Mouse (Mus musculus) hematopoietic stem cell, adult 5-6 weeks (primary cell): Measurements from ENCODE around the gene Crnn. TPM values are rescaled to one million over a fixed set of nuclear protein-coding genes. Genes with fewer than 3 reads are reported as not detected.

ENCODE experiments used
- ATAC-seq, 2 experiments: fragments of 125-278 bp in 1 of 2; replicated peaks in 1 of 2; 2 replicates each; pipeline ENCODE4 v1.8.0; 2016 to 2017; ENCODE audit warnings: inconsistent platforms in 2 of 2, mild to moderate bottlenecking in 2 of 2, moderate number of reproducible peaks in 2 of 2, low read depth in 1 of 2, moderate TSS enrichment in 1 of 2; ENCODE audit not compliant: low FRiP score in 2 of 2, poor library complexity in 2 of 2, severe bottlenecking in 2 of 2, insufficient read depth in 1 of 2, low TSS enrichment in 1 of 2
- total RNA-seq: library from RNA; stranded (forward); fragments of 172-1452, 232-1000 nt; gene quantifications from 2 replicates; pipeline ENCODE4 v1.2.3, GENCODE M21; 2017

Gene Crnn
- not detected in 2 replicates for total RNA-seq

DNA sequence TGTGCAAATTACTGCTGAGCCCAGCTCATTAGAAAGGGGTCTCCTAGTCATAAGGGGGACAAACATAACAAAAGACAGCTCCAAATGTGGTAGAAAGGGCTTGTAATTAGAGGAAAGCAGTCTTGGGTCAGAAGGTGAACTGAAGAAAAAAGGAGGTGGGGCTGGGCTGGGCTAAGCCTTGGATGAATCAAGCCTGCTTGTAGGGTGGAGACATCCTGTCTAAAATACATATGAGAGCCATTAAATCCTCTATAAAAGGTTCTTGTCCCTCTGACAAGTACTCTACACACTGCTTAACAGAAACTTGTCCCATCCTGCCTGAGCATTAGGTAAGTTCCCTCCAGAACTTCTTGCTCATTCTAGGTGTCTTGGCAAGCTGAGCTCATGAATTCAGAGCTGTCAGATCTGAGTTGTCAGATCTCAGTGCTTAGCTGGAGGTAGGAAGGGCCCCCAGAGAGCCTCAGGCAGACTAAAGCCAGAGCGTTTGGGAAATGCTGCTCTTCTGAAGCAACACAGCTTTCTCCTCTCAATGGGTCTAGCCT, at the start of gene Crnn:
Gene Crnn (plus strand): TSS at position 278 of the 542 bp plus-strand sequence.
- ATAC-seq = no peak

DNA sequence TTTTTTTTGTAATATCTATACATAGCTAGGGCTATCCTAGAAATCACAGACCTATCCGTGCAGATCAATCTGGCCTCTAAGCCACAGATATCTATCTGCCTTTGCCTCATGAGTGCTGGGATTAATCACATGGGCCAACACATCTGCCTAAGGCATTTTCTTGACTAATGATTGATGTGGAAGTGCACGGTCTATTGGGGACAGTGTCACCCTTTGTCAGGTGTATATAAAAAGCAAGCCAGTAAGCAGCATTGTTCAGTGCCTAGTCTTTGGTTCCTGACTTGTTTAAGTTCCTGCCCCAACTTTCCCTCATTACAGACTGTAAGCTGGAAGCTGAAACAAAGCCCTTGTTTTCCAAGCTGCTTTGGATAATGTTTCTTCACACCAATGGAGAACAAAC, 48.1 kb upstream of the Crnn start:
- ATAC-seq = no peak

DNA sequence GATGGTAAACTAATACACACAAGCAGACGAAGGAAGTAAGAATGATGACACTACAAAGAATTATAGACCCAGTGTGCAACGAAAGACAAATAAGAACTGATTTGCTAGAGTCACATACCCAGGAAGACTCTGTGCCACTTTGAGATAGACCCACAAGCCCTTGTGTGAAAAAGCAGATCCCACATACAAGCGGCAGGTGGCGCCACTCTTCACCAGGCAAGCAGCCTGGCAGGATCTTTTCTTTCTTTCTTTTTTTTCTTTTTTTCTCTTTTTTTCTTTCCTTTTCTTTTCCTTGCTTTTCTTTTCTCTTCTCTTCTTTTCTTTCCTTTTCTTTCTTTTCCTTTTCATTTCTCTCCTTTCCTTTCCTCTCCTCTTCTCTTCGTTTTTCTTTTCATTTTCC, 32.9 kb upstream of the Crnn start:
- ATAC-seq = no peak; a peak in 1 of 4 replicates

DNA sequence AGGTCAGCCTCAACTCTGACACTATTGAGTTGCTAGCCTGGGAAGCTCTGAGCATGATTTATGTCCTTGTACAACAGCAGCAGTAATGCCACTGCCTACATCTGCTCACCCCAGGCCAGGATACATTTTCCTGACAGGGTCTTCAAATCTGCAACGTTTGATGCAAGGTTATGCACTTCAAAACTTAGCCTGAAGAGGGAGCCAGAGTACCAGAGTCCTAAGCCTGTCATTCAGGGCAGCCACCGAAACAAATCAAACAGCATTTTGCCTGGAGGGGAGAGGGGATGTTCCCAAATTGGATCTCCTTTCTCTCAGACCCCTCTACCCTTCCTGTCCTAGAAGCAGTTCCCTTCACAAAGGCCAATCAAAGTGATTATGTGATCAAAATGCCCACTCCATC, 30.1 kb upstream of the Crnn start:
- ATAC-seq = peak; percentile 71 to 74

DNA sequence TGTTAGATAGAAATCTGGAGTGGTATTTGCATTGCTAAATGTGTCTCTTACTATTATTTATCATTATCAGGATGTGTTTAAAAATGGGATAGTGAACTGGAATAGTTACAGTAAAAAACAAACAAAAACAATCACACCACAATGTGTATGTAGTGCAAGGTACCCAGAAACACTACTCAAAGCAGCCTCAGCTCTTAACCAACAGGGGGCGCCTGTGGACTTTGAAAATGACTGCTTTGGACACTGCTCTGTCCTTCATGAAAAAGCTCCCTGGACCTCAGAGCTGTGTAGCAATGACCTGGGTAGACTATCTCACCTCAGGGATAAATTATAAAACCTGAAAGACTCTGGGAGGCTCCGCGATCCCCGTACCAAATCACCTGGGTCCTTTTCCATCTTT, 25.5 kb upstream of the Crnn start:
- no peak for ATAC-seq

DNA sequence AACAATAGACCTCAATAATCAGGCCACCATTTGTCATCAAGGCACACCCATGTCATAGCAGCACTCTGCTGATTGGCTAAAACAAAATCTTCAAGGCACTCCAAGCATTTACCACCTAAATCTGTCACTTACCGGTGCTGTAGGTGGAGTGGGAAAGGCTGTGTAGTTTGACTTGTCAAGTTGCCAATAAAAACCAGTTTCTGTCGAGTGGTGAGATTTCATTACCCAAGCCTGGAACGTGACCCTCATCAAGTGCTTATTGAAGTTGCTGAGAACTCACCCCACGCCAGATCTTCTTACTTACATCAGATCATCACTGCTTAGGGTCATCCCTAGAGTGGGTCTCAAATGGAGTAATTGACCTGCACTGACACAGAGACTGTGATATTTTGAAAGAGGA, 16.5 kb upstream of the Crnn start:
- no peak for ATAC-seq

DNA sequence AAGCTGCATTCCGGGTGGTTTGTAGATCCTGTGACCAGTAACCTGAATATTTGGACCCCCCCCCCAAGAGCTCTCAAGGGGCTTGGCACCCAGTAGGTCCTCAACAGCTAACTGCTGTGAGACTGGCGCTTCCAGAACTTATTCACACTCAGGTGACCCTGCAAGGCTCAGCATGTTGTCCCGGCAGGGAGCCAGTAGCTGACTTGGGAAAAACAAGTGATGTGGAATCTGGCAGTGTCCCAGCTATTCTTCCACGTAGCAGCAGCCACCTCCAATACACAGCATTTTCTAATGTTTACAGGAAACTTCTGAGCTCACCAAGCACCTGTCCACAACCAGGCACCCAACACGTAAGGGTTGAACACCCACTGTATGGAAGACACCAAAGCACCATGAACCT, 15.5 kb upstream of the Crnn start:
- ATAC-seq = no peak

DNA sequence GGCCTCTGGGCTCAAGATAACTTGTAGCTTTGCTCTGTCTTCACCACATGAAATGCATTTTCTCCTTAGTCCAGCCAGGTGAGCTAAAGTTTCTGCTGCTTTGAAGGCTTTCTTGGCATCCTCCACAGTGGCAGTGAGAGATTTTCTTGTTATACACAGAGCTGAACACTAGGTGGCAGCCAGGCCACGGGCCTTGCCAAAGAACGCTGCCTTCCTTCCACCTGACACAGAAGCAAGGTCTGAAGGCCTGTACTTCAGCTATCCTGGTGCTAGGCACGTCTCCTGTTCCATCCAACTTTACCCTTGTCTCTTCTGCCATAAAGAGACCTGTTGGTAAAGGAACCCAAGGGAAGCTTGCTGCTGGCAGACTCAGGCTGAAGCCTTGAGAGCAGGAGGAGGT, 14.1 kb upstream of the Crnn start:
- ATAC-seq = peak; percentile 85 to 93

DNA sequence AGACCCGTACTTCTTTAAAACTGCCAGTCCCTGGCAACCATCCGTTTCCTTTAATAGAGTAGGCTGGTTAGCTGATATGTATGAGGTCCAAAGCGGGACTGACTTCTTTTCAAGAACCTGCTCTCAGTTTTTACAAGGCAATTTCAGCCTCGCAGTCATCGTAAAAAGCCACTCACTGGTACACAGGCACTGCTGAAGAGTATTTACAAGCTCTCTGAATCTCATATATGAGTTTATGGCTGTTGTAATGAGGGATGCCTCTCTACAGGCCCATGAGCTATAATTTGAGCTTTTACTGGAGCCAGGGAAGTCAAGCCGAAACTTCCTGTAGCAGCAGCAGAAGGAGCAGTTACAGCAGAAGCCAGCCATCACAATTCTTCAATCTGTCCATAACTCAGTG, 17.9 kb downstream of the Crnn start:
- ATAC-seq = no peak

DNA sequence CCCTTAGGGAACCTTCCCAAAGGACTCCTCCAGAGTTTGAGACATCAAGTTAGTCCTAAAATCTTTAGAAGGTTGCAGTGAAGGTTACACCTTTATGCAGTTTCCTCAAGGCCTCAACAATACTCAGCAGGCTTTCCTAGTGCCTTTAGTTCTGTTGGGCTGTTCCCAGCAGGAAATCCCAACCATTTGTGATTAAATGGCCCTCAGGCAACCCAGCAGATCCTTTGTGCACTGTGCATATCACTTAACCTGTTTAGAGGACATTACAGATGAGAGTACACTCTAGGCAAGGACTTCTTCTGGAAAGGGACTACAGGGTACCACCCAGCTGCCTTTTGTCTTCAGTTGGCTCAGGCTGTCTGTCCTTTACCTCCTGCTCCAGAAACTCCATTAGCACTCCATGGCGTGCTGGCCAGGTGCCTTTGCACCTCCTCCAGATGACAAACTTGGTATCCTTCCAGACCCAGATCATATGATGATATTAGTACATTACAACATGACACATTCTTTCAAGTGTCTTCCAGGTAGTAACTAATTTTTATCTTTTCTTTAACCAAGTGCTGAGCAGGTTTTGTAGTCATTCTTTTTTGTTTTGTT, 18.5 kb downstream of the Crnn start:
- no peak for ATAC-seq

DNA sequence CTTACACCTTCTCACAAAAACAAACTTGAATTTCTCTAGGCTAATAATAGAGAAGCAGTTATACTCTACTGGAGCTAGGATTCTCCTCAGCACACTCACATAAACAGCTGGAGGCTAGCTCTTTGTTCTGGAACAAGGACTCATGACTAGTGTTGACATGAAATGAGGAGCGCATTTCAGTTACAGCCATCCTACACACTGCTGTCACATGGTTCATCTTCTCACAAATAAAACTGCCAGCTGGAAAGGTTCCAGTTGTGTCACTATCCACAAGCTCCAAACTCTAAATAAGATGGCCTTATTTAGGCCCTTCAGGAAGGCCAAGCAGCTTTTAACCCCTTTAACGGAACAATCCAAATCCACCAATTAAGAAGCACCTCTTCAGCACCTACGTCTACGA, 36.3 kb downstream of the Crnn start:
- ATAC-seq = no peak

DNA sequence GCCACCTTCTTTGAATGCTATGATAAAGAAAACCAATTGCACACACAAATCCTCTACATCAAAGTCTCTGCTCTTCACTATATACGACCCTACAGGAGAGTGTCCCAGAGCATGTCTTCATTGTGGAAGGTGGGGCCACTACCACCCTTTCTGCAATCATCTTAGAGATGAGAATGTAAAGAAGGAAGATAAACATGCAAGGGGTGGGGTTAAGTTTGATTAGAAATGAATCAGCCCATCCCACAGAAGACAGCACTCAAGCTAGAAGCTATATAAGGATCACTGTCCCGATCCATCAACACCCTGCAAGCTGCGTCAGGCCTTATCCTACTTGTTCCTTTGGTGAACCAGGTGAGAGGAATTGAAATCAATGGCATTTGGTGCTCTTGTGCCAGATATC, 52.4 kb downstream of the Crnn start, which contains the start of gene Flg2:
Gene Flg2 (plus strand): TSS at position 301 of the 400 bp plus-strand sequence.
- ATAC-seq = no peak

Other genes with a start within 250 kb of the Crnn start
- gene Lce3a, start 218.6 kb upstream of the Crnn start, total RNA-seq = not detected in 2 replicates
- gene Lce3b, start 211.8 kb upstream of the Crnn start, total RNA-seq = not detected in 2 replicates
- gene Lce3c, start 200.3 kb upstream of the Crnn start, total RNA-seq = not detected in 2 replicates
- gene Lce3d, start 187.4 kb upstream of the Crnn start, total RNA-seq = not detected in 2 replicates
- gene Lce3e, start 177.7 kb upstream of the Crnn start, total RNA-seq = not detected in 2 replicates
- not detected in 2 replicates for gene Lce3f, start 152.6 kb upstream of the Crnn start, total RNA-seq
- not detected in 2 replicates for gene Crct1, start 129.1 kb upstream of the Crnn start, total RNA-seq
- gene Lce1m, start 125.7 kb upstream of the Crnn start, total RNA-seq = not detected in 2 replicates
- gene Gm4858, start 76.0 kb upstream of the Crnn start, total RNA-seq = not detected in 2 replicates
- not detected in 2 replicates for gene Flg2, start 52.5 kb downstream of the Crnn start, total RNA-seq
- gene Flg, start 128.7 kb downstream of the Crnn start, total RNA-seq = not detected in 2 replicates
- gene Hrnr, start 175.0 kb downstream of the Crnn start, total RNA-seq = not detected in 2 replicates
- not detected in 2 replicates for gene Rptn, start 248.9 kb downstream of the Crnn start, total RNA-seq